Mouse (Mus musculus) heart, postnatal 0 days (tissue): ENCODE measurements around the gene Ssc5d.

Experiments used
- CTCF ChIP-seq: IDR thresholded peaks from 2 replicates; pipeline ENCODE4 v1.5.1; 2016; ENCODE audit warnings: antibody characterized with exemption, control low read depth, low read depth
- EP300 ChIP-seq: IDR thresholded peaks from 2 replicates; pipeline ENCODE4 v1.6.1; 2016; ENCODE audit warnings: antibody characterized with exemption, low read depth

DNA sequence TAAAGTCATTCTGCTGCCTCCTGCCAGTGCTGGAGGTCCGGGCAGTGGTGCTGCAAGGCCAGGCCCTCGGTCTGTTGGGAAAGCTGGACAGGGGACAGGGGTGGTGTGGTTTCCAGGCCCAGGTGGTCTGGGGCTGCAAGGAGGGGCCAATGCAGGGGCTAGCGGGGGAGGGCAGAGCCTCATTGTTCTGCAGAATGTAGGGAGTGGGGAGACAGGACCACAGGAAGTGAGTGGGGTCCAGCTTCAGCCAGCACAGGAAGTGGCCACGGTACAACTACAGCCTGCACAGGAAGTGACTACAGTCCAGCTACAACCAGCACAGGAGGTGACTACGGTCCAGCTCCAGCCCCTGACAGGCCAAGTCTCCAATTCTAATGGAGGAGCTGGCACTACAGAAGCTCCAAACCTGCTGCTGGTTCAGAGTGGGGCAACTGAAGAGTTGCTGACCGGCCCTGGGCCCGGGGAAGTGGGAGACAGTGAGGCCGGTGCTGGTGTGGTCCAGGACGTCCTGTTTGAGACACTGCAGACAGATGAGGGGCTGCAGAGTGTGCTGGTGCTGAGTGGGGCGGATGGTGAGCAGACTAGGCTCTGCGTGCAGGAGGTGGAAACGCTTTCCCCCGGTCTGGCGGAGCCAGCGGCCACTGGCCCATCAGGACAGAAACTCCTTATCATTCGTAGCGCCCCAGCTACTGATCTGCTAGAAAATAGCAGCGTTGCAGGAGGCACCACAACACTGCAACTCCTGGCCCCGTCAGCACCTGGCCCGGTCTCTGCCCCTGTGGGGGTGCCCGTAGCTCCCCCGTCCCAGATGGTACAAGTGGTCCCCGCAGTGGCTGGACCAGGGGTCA, 4.4 kb upstream of the Ssc5d start:
- TF ChIP-seq CTCF (no peak), EP300 (no peak; the same call in 1 of the 2 replicates)
